Mouse (Mus musculus): ENCODE data around the gene Tmem178b.

The Tmem178b gene

DNA sequence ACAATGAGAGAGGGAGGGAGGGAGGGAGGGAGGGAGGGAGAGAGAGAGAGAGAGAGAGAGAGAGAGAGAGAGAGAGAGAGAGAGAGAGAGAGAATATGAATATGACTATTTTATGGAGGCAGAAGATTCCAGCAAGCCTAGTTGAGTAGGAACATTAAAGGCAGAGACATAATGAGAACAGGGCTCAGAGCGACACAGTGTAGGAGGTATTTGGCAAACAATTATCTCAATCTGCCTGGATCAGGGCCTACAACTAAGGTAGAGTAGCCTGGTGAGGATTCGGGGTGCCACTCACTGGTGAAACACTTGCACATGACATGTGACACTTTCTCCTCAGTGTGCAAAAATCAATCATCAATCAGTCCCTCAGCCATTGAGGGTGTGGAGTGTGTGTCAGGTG lies 225.4 kb downstream of the Tmem178b start:
- DNase-seq: no peak

GRCm38 (mm10) chr6:40101785-40102184 lies 228.7 kb downstream of the Tmem178b start:
- DNase-seq: no peak

GRCm38 (mm10) chr6:40102863-40103262 lies 229.8 kb downstream of the Tmem178b start:
- peak; percentile 54 to 63 for DNase-seq

DNA sequence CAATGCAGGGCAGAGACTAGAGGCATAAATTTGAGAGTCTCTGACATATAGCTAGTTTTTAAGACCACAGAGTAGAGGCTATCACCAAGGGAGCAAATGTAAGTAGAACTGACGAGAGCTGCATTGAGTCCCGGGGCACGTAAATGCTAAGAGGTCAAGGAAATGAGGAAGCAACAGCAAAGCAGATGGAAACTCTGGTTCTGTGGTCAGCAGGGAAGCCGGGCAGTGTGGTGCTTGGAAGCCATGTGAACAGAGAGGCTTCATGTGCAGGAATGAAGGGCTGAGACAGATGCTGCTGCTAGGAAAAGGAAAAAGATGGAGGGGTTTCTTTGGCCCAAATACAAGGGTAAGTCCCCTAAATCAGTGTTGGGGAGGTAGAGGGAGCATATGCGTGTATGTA lies 237.0 kb downstream of the Tmem178b start:
- DNase-seq: no peak

DNA sequence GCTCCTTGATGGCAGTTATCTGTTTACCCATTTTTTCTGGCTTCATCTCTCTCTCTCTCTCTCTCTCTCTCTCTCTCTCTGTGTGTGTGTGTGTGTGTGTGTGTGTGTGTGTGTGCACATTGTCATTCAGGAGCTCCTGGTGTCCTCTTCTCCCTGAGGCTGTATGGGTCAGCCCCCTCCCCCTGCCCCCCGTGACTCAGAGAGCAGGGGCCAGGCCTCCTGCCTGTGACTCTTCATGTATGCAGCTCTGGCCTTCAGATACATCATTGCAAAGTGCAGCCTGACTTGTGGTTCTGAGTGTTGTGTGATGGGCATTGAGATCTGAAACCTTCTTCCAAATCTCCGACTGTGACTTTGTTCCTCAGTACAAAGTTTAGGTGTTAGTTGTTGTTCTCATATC lies 237.7 kb downstream of the Tmem178b start:
- no peak for DNase-seq

DNA sequence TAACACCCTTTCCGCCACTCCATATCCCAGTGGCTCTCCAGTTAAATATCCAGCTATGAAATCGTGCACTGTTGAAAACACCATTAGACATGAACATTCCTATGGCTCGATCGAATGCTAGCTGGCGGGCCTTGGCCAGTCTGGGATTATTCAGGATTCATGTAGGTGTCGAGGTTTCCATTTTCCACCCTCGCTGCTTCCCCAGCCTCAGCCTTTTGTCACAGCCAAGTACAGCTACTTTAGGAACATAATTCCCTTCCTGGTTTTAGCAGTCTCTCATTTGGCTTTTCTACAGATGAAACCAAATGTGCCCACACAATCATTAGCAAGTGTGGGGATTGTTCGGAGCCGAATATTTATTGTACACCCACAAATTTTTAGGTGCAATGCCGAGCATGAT lies 239.4 kb downstream of the Tmem178b start:
- no peak for DNase-seq

DNA sequence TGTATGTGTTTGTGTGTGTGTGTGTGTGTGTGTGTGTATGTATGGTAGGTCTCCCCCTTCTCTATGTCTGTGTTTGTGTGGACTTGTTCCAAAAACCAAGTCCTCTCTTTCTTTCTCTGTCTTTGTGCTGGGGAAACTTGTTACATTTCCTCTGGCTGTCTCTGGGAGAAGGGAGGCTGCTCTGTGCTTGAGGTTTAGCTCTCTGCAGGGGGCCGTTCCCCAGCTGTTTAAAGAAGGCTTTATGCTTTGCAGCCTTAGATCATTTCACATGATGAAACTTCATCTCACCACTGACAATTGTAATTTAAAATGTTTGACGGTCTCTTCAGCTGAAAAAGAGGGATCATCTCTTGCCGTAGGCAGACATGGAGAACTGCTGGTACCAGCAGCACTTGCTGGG lies 243.2 kb downstream of the Tmem178b start:
- no peak for DNase-seq

DNA sequence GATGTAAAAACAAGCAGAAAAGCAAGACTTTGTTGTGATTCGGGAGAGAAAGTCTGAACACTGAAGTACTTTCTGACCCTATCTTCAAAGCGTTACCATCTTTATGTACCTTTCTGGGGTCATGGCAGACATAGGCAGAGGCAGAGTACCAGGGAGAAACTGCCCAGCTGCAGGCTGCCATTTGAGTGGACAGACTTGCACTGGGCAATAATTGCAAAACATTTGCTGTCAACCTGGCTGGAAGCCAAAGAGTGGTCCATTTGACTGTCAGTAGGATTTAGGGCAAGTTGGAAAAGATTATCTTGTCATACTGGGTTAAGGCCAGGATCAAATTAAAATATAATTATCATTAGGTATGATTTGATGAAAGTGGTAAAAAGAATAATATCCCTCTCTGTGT lies 247.1 kb downstream of the Tmem178b start:
- DNase-seq: no peak

GRCm38 (mm10) chr6:40121494-40121893 lies 248.4 kb downstream of the Tmem178b start:
- no peak for DNase-seq

DNA sequence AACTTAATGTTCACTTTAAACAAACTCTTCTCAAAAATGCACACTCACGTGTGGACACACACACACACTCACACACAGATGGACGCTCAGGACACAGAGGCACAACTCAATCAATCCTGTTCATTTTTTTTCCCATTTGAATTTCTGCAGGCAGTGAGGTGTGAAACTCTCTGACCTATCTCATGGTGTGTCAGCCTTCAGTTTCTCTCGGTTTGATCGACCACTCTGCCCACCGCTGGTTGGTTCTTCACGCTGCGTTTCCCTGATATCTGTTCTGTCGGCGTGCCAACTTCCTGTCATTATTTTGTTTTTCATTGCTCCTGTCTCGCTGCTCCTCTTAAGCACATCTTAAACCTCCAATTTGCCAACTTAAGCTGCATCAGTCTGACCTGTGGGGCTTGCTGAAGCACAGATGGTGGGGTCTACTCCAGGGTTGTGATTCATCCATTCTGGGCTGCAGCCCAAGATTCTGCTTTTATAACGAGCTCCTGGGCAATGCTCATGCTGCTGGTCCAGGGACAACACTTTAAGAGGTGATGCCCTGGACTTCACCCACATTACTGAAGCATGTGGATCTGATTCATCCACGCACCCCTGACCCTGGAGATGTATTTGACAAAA lies 250.1 kb downstream of the Tmem178b start:
- peak; percentile 65 to 72 for DNase-seq

GRCm38 (mm10) chr6:40123960-40124359 lies 250.9 kb downstream of the Tmem178b start:
- no peak for DNase-seq

DNA sequence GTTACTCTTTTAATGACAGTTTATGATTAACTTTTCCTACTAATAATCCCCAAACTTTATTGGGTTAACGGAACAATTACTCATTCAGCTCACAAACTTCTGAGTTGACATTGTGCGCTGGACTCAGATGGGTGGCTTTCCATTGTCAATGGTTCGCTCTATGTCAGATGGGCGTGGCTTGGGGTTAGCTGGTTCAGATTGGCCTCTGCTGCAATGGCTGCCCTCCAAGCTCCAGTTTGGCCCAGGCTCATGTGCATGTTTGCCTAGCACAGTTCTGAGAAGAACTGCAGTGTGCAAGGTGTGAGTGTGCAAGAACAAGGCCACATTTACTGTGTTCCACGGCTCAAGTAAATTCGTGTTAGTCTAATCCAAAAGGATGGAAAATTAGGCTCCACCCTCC lies 255.6 kb downstream of the Tmem178b start:
- DNase-seq: peak in 1 of 2 experiments; percentile 16

DNA sequence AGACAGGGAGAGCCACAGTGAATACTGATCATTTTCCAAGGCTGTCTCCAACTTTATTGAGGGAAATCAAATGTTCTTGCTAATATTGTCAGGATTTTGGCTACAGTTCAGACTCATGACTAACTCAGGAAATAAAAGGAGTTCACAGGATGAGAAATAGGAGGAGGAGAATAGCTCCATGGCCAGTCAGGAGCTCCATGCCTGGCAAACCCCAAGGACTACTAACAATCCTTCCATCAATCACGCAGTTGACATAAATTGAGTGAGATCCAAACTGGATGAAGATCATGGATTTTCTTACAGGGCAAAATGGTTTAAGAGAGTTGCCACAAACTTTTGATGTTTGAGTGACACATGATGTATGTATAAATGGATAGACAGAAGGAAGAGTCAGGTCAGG lies 258.9 kb downstream of the Tmem178b start:
- DNase-seq: no peak

DNA sequence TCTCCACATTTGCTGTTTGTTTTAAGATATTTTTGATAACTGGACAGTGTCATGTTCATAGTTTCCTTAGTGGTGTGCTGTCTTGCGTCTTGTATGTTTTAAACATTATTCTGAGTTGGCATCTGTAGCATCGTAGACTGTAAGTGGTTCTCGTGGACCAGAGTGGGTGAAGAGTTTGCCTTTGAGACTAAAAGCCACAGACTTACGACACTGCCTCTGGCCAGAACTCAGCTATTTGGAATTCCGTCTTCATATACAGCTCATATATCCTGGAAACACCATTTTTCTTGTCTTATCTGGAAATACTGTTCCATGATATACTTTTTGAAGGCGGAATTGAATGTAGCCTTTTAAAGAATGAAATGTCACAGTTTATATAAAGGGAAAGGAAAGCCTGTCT lies 260.4 kb downstream of the Tmem178b start:
- DNase-seq: no peak

DNA sequence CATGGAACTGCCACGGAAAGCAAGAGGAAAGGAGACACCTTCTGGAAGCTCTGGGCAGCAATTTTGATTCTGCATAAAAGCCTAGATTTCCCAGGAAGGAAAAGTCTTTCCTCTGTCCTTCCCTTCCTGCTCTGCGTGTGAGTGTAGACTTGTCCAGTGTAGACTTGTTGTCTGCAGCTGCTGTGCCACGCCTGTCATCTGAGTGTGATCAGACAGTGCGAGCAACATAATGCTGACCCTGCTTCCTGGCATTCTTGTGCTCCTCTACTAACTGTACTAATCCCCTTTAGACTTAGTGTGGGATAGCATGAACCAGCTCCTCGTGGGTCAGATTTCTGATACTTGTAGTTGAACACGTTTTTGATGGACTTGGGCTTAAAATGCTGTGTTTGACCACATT lies 262.6 kb downstream of the Tmem178b start:
- no peak for DNase-seq

GRCm38 (mm10) chr6:40137346-40137745 lies 264.3 kb downstream of the Tmem178b start:
- DNase-seq: no peak

DNA sequence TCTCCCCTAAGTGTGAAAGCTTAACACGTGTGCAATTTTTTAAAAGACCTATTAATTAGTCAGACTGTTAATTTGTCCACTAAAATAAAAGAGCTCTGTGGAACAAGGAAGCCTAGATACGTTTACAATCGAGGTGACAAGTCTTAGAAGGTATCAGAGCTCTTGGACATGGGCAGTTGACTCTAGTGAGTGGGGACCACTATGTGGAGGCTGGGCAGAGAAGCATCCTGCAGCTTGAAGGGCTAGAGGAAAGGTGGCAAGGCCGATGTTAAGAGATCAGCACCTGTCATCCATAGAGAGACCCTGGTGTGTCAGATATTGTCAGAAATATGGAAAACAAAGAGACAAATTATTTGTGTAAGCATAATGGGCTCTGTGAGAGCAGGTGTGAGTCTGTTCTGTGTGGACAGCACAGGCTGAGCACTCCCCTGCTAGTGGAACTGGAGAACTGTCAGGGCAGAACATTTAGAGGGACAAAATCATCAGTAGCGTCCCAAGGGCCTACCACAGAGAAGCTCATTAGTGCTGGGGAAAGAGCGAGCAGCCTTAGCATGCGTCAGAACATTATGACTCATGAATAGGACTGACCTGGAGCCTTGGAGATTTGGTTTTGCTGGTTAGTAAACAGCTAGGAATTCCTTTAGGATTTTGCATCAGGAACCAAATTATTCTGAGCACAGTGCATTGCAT lies 264.9 kb downstream of the Tmem178b start:
- DNase-seq: no peak

GRCm38 (mm10) chr6:40142582-40142981 lies 269.5 kb downstream of the Tmem178b start:
- no peak for DNase-seq

- DNase-seq: peak; percentile 44 to 55
Observed at GRCm38 (mm10) chr6:40144371-40144770, 271.3 kb downstream of the Tmem178b start.

DNA sequence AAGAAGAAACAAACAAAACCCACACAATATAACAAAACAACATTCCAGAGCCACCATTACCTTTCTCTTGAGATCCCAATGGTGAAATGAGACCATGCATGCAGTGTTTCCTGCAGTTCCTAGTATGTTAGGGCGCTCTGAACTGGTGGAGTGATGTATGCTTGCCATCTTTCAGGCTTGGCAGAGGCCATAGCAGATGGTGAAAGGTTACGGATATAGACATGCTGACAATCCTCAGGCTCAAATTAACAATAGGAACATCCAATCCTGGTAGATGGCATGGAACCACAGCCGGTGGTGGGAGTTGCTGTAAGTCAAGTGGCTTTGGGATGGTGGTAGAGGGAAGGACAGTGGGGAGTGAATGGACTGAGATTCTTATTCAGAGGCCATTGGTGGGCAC lies 272.5 kb downstream of the Tmem178b start:
- DNase-seq: peak in 1 of 2 experiments; percentile 23

- DNase-seq: peak in 1 of 2 experiments; percentile 9
Observed at GRCm38 (mm10) chr6:40152241-40152640, 279.2 kb downstream of the Tmem178b start.

GRCm38 (mm10) chr6:40161381-40161780 lies 288.3 kb downstream of the Tmem178b start:
- no peak for DNase-seq

DNA sequence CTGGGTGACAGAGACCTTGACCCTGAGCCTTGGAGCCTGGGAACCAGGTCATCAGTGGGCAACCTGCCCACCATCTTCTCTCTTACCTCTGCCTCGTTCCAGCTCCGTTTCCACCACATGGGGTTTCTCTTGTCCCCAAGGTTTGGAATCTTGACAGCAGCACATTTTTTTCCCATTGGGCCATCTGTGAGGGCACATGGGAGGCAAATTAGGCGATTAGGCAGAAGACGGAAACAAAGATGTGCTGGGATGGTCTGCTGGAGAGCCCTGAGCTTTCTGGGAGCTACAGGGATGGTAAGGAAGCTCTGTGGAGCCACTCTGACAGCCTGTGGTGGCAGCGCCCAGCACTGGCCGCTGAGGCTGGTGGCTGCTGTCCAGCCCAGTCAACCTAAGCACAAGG lies 300.5 kb downstream of the Tmem178b start:
- DNase-seq: peak; percentile 81 to 83

- DNase-seq: no peak
Observed at GRCm38 (mm10) chr6:40177870-40178269, 304.8 kb downstream of the Tmem178b start.

DNA sequence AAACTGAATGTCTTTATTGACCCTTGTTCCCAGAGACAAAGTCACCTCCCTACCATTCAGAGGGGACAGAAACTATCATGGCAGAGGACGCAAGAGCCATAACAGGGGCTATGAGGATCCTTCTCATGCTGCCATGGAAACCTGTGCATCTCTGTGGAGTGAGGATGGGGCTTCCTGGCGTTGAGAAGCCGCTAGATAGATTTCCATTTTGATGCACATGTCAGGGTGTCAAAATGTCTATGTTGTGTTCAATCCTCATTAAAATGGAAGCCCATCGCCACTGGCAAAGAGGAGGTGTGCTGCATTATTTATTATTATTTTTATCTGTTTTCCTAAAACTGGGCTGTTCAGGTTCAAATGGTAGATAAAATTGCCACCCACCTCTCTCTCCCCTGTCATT lies 307.5 kb downstream of the Tmem178b start:
- DNase-seq: no peak
